Mouse (Mus musculus): Measurements from ENCODE around the gene Klhdc2.

Gene Klhdc2

DNA sequence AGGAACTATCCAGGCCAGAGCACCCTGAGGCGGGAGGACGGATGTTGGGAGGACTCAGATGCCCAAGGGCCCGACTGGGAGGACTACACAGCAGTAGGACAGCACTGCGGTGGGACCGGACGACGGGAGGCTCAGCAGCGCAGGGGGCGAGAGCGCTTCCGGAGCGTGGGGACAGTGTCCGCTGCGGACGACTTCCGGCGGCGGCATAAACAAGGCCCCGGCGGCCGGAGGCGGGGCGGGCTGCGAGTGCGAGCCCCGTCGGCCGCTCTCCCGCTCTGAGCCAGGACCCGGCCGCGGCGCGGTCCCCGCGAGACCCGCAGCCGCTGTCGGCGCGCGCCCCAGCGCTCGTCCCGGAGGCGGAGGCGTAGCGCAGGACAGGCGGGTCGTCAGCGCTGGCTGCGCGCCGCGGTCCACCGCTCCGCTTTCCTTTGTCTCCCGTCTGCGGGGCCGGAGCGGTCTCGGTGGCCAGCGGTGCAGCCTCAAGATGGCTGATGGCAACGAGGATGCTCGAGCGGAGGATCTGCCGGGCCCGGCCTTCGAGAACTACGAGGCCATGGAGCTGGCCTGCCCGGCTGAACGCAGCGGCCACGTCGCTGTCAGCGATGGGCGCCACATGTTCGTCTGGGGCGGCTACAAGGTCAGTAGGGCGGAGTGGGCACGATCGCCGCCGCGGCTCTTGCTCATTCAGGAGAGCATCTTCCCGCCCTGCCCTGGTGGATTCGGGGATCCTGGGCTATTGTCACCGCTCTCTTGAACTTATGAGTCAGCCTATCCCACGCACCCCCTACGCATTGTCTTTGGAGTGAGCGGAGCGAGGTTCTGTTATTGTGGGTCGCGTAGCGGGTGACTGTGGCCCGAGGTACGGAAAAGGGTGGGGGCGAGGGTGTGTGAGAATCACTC, at the start of gene Klhdc2:
Klhdc2 (plus strand) TSS at position 171 of the 900 bp plus-strand sequence.
- DNase-seq, result peak; percentile 91

GRCm38 (mm10) chr12:69249766-69250165, 46.7 kb upstream of the Klhdc2 start:
- DNase-seq, result no peak

DNA sequence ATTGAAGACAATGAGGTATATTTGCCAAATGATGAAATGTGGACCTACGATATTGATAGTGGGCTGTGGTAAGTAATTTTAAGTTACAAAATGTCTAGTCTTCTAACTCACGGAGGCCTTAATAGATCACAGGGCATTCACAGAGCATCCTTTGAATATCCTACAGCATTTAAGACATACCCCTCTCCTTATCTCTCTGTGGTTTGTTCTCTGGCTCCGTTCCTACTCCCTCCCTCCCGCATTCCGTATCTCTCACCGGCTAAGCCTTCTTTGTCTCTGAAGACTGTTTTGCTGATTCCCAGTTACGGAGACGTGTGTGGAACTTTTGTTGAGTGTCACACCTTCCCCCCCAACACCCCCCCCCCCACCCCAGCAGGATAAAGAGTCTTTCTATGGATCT, 45.7 kb upstream of the Klhdc2 start:
- DNase-seq, result no peak

DNA sequence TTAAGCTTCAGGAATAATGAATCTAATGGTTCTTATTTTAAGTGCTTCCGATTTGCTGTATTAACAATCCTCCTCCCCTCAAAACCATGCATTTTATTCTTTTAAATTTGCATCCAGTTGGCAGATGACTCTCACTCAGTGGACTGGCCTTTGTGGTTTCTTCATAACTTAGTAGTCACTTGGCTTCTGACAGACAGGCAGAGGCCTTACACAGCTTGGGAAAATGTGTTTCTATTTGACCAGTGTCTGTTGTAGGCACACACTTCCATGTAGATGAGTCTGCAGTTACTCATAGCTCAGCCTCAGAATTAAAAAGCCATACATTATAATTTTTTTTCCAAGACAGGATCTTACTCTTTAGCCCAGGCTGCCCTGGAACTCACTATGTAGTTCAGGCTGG, 42.7 kb upstream of the Klhdc2 start:
- DNase-seq, result no peak

DNA sequence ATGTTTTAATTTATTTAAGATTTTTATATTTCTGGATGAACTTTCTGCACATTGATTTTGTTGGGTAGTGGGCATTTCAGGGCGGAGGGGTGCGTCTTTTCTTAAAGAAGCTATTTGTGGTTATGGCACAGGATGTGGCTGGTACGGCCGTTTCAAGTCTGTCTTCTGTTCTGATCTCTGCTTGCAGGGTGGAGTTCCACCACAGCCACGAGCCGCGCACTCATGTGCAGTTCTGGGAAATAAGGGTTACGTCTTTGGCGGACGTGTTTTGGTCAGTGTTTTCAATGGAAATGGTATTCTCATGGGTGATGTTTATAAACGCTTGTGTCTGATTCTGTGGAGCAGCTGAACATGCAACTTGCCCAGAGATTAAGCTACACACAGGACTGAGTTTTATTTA, 38.6 kb upstream of the Klhdc2 start:
- DNase-seq, result no peak

DNA sequence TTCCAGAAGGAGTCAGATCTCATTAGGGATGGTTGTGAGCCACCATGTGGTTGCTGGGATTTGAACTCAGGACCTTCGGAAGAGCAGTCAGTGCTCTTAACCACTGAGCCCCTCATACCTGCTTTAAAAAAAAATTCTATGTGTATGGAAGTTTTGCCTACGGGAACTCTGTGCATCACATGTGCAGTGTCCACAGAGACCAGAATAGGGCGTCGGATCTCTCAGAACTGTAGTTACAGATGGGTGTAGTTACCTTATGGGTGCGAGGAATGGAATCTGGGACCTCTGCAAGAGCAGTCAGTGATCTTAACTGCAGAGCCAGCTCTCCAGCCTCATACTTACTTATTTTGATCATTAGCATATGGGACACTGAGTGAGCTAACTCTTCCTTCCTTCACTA, 34.2 kb upstream of the Klhdc2 start:
- no peak for DNase-seq

- DNase-seq, result no peak
Observed at GRCm38 (mm10) chr12:69265031-69265430, 31.4 kb upstream of the Klhdc2 start.

DNA sequence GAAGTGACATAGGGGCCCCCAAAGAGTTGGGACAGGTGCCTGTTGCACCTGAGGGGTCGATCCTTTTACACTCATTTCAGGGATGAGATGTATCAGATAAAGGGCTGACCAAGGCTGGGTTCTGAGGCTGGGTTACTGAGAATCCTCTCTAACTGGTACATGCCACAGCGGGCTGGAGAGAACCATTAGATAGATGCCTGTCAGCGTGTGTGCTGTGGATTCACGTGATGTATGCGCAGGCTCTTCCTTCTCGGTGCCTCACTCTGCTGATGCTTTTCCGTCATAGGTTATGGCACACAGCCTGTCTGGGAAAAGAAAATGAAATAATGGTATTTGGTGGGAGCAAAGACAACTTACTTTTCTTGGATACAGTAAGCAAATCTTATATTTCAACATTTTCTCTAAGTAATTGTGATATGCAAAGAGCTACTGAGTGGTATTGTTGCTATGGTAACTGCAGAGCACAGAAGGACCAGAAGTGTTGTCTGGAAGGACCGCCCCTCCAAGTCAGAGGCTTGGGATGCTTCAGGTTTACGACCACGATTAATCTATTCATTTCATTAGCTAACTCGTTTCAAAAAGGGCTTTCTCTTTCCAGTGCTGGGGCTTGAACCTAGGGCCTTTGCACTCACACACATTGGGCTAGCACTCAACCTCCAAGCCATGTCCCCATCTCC, 28.4 kb upstream of the Klhdc2 start:
- no peak for DNase-seq

- no peak for DNase-seq
Observed at GRCm38 (mm10) chr12:69268956-69269355, 27.5 kb upstream of the Klhdc2 start.

DNA sequence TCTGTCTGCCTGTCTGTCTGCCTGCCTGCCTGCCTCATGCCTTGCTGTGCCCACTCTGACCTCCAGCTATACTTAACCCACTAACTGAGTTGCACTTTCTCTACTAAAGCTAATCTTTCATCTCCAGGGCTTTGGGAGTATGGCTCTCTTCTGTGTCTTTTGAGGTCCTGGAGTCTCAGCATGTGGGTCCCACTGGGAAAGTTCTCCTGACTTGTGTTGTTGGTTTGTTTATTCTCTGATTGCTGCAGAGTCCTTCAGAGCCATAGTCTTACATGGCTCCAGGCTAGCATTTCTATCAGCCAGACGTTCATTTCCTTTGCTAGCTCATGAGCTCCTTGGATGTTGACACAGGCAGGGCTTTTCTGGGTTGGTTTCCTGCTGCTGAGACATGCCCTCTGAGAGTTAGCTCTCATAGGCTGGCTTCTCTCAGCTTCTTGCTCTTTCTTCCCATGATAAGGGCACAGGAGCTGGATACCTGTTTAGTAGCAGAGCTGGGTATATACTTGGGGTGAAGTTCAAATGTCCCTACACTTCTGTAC, 16.5 kb upstream of the Klhdc2 start:
- DNase-seq, result no peak

- no peak for DNase-seq
Observed at GRCm38 (mm10) chr12:69280915-69281314, 15.6 kb upstream of the Klhdc2 start.

- no peak for DNase-seq
Observed at GRCm38 (mm10) chr12:69283146-69283545, 13.3 kb upstream of the Klhdc2 start.

GRCm38 (mm10) chr12:69287535-69287934, 8.9 kb upstream of the Klhdc2 start:
- no peak for DNase-seq

- no peak for DNase-seq
Observed at GRCm38 (mm10) chr12:69288699-69289098, 7.8 kb upstream of the Klhdc2 start.

- DNase-seq, result no peak
Observed at GRCm38 (mm10) chr12:69292401-69292800, 4.1 kb upstream of the Klhdc2 start.

DNA sequence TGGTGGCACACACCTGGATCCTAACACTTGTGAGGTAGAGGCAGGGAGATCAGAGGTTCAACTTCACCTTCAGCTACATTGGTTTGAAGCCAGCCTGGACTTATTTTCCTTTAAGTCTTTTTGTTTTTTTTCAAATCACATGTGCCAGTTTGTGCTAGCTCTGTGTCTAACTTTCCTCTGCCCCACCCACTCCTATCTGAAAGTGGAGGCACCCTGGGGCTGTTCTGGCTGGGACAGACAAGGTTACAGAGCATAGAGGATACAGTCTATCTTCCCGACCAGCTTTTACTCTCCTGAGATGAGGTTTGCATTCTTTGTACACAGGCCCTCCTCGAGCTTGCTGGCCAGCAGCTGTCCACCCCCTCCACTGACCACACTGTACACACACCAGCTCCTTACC, 2.7 kb upstream of the Klhdc2 start:
- DNase-seq, result no peak

DNA sequence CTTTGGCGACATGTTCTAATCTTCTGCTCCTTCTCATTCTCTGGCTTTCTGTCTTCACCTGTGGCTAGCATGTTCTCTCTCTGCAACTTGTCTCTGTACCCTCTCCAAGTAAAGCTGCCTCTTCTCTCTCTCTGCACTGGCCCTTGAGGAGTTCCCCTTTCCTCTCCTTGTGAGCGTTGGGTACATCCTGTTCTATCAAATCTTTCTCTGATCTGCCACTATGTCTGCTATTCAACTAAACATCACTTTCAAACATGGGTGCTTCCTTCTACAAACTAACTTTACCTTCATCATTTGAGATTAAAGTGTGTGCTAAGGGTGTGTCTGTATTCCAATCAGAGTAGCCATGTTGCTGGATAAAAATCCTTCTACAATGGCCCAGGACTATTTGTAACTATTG, 1.5 kb upstream of the Klhdc2 start:
- no peak for DNase-seq

- DNase-seq, result peak; percentile 37 to 41
Observed at GRCm38 (mm10) chr12:69295651-69296050, 830 bp upstream of the Klhdc2 start.

DNA sequence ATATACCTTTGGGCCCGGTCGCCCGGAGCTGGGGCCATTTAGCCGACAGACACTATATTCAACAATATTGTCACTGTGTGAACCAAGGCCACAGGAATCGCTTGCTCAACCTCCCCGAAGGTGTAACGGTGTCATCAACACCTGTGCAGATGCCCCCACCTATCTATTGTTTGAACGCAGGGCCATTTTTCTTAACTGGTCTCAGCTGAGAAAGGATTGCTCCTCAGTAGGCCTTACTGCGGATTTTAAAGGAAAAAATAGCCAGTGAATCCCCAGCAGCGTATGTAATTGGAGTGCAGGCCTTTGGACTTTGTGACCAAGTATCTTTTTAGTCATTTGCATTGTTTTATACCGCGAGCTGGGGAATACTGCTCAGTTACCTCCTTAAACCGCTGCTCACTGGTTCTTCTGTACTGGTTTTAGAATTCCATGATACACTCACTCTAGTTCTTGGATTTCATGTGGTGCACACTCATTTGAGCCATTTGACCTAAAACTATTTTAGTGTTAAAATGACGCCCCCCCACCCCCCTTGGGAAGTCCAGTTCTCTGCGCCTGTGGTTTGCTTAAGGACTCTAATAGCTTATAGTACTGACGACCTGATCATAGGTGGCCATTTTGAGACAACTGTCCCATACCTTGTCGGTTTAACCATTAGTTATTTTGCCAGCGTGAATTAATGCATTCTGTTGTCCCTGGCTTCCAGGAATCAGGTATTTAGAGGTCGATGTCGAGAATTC, 1.1 kb downstream of the Klhdc2 start:
- no peak for DNase-seq

GRCm38 (mm10) chr12:69298281-69298680, 1.8 kb downstream of the Klhdc2 start:
- DNase-seq, result no peak

GRCm38 (mm10) chr12:69299231-69299630, 2.8 kb downstream of the Klhdc2 start:
- DNase-seq, result peak; percentile 33 to 46

GRCm38 (mm10) chr12:69299831-69300230, 3.4 kb downstream of the Klhdc2 start:
- no peak for DNase-seq

- DNase-seq, result no peak
Observed at GRCm38 (mm10) chr12:69300391-69300790, 3.9 kb downstream of the Klhdc2 start.
